Mouse (Mus musculus) intestine, postnatal 0 days (tissue): Measurements from ENCODE around the gene Wnt2b. TPM values are rescaled to one million over a fixed set of nuclear protein-coding genes. Genes with fewer than 3 reads are reported as not detected.

Experiments used
- ATAC-seq: fragments of 200-750 bp; cut with Nextera tagmentation; 2 replicates; pipeline ENCODE4 v1.8.0; 2017; ENCODE audit warnings: mild to moderate bottlenecking, moderate TSS enrichment, moderate library complexity
- H3K27ac ChIP-seq: fragments of 300-500 bp; sonication (generic); 2 replicates; pipeline ENCODE4 v1.5.1; 2014; ENCODE audit warnings: mild to moderate bottlenecking, low read depth, low read length, moderate library complexity
- H3K27me3 ChIP-seq: fragments of 300-500 bp; sonication (generic); replicated peaks from 2 replicates; pipeline ENCODE4 v1.6.1; 2014; ENCODE audit warnings: low read length, mixed read lengths; ENCODE audit not compliant: control insufficient read depth, insufficient read depth
- H3K36me3 ChIP-seq: fragments of 300-500 bp; sonication (generic); 2 replicates; pipeline ENCODE4 v1.6.1; 2014; ENCODE audit warnings: mild to moderate bottlenecking, moderate library complexity; ENCODE audit not compliant: control insufficient read depth, insufficient read depth
- H3K4me1 ChIP-seq: fragments of 300-500 bp; sonication (generic); replicated peaks from 2 replicates; pipeline ENCODE4 v1.6.1; 2014; ENCODE audit warnings: antibody characterized with exemption, low read length, mixed read lengths; ENCODE audit not compliant: control insufficient read depth, insufficient read depth
- H3K4me2 ChIP-seq: fragments of 300-500 bp; sonication (generic); replicated peaks from 2 replicates; pipeline ENCODE4 v1.6.1; 2014; ENCODE audit warnings: low read depth, mild to moderate bottlenecking, moderate library complexity
- H3K4me3 ChIP-seq: fragments of 300-500 bp; sonication (generic); 2 replicates; pipeline ENCODE4 v1.5.1; 2014; ENCODE audit warnings: low read depth, low read length
- H3K9ac ChIP-seq: fragments of 300-500 bp; sonication (generic); 2 replicates; pipeline ENCODE4 v1.6.1; 2014; ENCODE audit warnings: mild to moderate bottlenecking, low read depth, low read length
- H3K9me3 ChIP-seq: fragments of 300-500 bp; sonication (generic); 2 replicates; pipeline ENCODE4 v1.6.1; 2016; ENCODE audit warnings: mixed run types; ENCODE audit not compliant: control insufficient read depth
- CTCF ChIP-seq: sonication (generic); IDR thresholded peaks from 2 replicates; pipeline ENCODE4 v1.5.1; 2016; ENCODE audit warnings: low read depth, mild to moderate bottlenecking, control low read depth, antibody characterized with exemption, moderate library complexity
- WGBS: fragments of 180-500 bp; shearing (Covaris S2); extraction: QIAGEN DNeasy Blood & Tissue Kit; methylation state at CpG from one replicate; pipeline ENCODE4 v1.1.7; 2014; 5-methylcytosine and 5-hydroxymethylcytosine counted together
- polyA plus RNA-seq: library from polyadenylated mRNA; unstranded; fragments of >200 nt; fragmentation: Nextera tagmentation; extraction: Ambion mirVana; gene quantifications from 2 replicates; pipeline ENCODE4 v1.2.1, GENCODE M21; 2015

Gene Wnt2b
- polyA plus RNA-seq, 1 experiment from 2014 or later = 1.2 TPM

DNA sequence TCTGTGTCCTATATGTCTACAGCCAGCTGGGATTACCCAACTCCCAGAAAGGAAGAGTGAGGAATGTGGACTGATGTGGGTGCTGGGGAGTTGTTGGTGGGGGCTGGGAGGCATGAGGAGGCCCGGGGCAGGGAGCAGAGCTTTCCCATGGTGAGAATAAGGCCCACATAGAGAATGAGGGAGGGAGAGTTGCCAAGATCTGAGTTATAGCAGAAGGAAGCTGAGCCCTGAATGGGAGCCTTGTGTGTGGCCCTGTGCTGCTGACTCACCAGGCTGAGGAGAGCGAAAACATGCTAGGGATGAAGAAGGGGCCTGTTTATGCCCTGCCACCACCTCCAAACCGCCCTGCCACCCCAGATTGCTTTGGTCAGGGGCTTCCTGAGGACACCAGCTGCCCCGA, 32.1 kb upstream of the Wnt2b start:
- Histone ChIP-seq H3K9me3 (no peaks in the 10 kb centered on the region), H3K27me3 (no peaks in the 10 kb centered on the region; the same call in 1 of the 2 replicates), H3K4me2 (no peak overlapping the region), H3K4me3 (no peak overlapping the region), H3K36me3 (no peaks in the 10 kb centered on the region), H3K27ac (0 out of 2 replicates have a peak overlapping the region, but pooled peaks have one; percentile 17), H3K9ac (no peak overlapping the region), H3K4me1 (no peaks in the 10 kb centered on the region)
- WGBS = 40% methylated on average over 4 of the region's 4 CpGs
- TF ChIP-seq CTCF = no peak
- no peak for ATAC-seq

DNA sequence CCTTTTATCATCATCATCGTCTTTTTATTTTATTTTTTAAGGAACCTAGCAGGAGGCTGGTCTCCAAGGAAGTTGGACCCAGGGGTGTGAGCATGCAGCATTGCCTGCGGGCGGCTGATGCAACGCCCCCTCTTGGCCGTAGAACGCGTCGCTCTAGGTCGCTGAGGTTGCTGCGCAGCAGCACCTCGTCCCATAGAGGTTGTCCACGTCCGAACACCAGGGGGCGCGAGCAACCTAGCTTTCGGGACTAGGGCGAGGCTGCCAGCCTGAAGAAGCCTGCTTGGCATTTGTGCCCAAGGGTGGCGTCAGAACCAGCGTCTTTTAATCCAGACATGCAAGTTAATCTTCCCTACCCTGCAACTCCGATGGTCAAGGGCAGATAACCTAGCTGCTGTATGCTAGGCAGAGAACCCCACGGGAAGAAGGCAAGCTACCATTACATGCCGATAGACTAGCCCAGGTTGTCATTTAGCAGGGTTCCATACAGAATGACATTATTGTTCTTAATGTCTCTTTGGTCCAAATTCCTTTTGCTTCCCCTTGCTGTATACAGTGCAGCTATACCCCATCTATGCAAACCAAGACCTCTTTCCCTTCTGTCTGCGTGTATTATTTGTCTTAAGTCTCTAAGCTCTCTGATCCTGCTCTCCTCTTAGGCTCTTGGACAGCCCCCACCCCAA, 31.1 kb upstream of the Wnt2b start:
- peak; percentile 84 for ATAC-seq
- H3K9ac ChIP-seq = no peak overlapping the region
- H3K4me3 ChIP-seq = no peak overlapping the region
- H3K27ac ChIP-seq = no peak overlapping the region
- H3K4me2 ChIP-seq = peak overlapping the region; percentile 43; the same call in 1 of the 2 replicates
- 12% methylated on average over 23 of the region's 23 CpGs for WGBS
- no peaks in the 10 kb centered on the region; the same call in 1 of the 2 replicates for H3K27me3 ChIP-seq
- H3K4me1 ChIP-seq = no peaks in the 10 kb centered on the region
- no peaks in the 10 kb centered on the region for H3K9me3 ChIP-seq
- peak; percentile 99 for TF ChIP-seq CTCF
- no peaks in the 10 kb centered on the region for H3K36me3 ChIP-seq

- Histone ChIP-seq H3K4me1 (no peaks in the 10 kb centered on the region), H3K27ac (no peak overlapping the region), H3K4me2 (no peak overlapping the region), H3K9me3 (no peaks in the 10 kb centered on the region), H3K4me3 (no peak overlapping the region), H3K36me3 (no peaks in the 10 kb centered on the region), H3K9ac (no peak overlapping the region), H3K27me3 (no peaks in the 10 kb centered on the region; the same call in 1 of the 2 replicates)
- TF ChIP-seq CTCF = no peak
- ATAC-seq = no peak
- WGBS = 48% methylated on average over 5 of the region's 5 CpGs
Measured at GRCm38 (mm10) chr3:104991703-104992102, 30.0 kb upstream of the Wnt2b start.

GRCm38 (mm10) chr3:104987884-104988283, 26.2 kb upstream of the Wnt2b start:
- Histone ChIP-seq H3K27ac (no peak overlapping the region), H3K36me3 (no peaks in the 10 kb centered on the region), H3K27me3 (no peaks in the 10 kb centered on the region; the same call in 1 of the 2 replicates), H3K4me3 (no peak overlapping the region), H3K4me2 (no peak overlapping the region), H3K4me1 (no peaks in the 10 kb centered on the region), H3K9me3 (no peaks in the 10 kb centered on the region), H3K9ac (no peak overlapping the region)
- WGBS = 73% methylated on average over 5 of the region's 5 CpGs
- no peak for TF ChIP-seq CTCF
- ATAC-seq = no peak

DNA sequence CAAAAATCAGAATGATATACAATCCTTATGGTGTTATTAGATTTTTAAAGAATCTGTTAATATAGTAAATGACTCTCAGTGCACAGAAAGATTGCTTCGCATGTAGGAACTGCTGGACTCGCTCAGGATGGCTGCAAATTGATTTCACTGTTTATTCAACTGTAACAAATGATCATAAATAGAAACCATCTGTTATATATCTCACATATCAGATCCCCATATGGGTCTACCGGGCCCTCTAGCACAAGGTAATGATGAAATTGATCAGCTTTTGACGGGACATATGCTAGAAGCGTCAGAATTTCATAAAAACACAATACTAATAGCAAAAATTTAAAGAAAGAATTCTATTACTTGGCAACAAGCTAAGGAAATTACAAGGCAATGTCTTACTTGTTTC, 18.0 kb upstream of the Wnt2b start:
- no peak for ATAC-seq
- H3K9ac ChIP-seq = no peak overlapping the region
- H3K27me3 ChIP-seq = no peaks in the 10 kb centered on the region
- no peak for TF ChIP-seq CTCF
- H3K4me1 ChIP-seq = no peaks in the 10 kb centered on the region
- H3K9me3 ChIP-seq = no peaks in the 10 kb centered on the region
- H3K4me3 ChIP-seq = no peak overlapping the region
- no peak overlapping the region for H3K27ac ChIP-seq
- WGBS = 67% methylated on average over 5 of the region's 5 CpGs
- no peak overlapping the region for H3K4me2 ChIP-seq
- H3K36me3 ChIP-seq = no peaks in the 10 kb centered on the region

DNA sequence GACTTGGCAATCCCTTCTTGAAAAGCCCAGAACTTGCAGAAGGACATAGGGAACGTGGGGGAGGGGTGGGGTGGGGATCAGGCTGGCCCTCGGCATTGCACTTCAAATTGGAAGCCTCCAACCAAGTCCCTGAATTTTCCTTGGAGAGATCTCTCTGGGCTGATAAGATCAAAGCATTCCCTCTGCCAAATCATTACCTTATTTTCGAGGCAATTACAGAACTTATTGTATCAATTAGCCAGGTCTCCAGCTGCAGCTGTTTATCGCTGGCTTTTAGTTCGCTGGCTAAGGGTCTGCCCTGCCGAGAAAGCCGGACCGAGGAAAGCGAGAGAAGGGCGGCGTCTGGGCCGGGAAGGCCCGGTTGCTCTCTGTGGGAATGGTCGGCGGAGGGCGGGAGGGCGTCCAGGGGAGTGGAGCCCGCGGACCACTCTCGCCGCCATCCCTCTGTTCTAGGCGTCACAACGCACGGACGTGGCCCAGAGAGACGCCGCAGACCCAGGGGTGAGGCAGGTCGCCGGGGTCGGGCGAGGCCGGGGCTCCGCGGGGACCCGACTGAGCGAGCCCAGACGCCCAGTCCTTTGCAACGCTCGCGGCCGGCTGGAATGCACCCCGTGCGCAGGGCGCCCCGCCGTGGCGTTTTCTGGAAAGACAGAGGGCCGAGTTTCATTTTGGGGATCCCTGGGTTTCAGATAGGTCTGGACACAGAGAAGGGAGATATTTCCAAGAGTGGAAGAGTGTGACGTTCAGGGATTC, 6.0 kb upstream of the Wnt2b start:
- H3K9ac ChIP-seq = peak overlapping the region; percentile 59
- no peaks in the 10 kb centered on the region; the same call in 1 of the 2 replicates for H3K4me1 ChIP-seq
- TF ChIP-seq CTCF = peak; percentile 94
- WGBS = 2% methylated on average over 49 of the region's 49 CpGs
- peak overlapping the region; percentile 98 for H3K4me2 ChIP-seq
- H3K9me3 ChIP-seq = no peaks in the 10 kb centered on the region
- H3K36me3 ChIP-seq = no peaks in the 10 kb centered on the region
- H3K27ac ChIP-seq = peak overlapping the region; percentile 46
- ATAC-seq = peak; percentile 67
- H3K4me3 ChIP-seq = peak overlapping the region; percentile 65
- H3K27me3 ChIP-seq = peaks cover 19% of the 10 kb centered on the region
